Mouse (Mus musculus) hindbrain, embryonic 11.5 days (tissue): ENCODE results near the gene Cnrip1. TPM values are rescaled to one million over a fixed set of nuclear protein-coding genes. Genes with fewer than 3 reads are reported as not detected.
A peak's percentile ranks its signal among the peaks of the same experiment; 100 is the strongest.
"Not testable (repeated sequence)": the region's sequence is repeated elsewhere in the genome, so short reads cannot be mapped to it uniquely, and the experiment has no call there.

Experiments used
- ATAC-seq: fragments of 200-750 bp; cut with Nextera tagmentation; 2 replicates; pipeline ENCODE4 v1.8.0; 2017; ENCODE audit warnings: mild to moderate bottlenecking, moderate TSS enrichment, moderate library complexity; ENCODE audit not compliant: low FRiP score
- DNase-seq: peaks from one replicate; pipeline ENCODE4 v3.0.0-alpha.2; 2015; ENCODE audit warnings: low spot score
- H3K27ac ChIP-seq: fragments of 300-500 bp; sonication (generic); 2 replicates; pipeline ENCODE4 v1.5.1; 2014; ENCODE audit warnings: mild to moderate bottlenecking, low read depth, low read length
- H3K27me3 ChIP-seq: fragments of 300-500 bp; sonication (generic); 2 replicates; pipeline ENCODE4 v1.6.1; 2014; ENCODE audit warnings: mild to moderate bottlenecking, low read length, moderate library complexity, mixed read lengths; ENCODE audit not compliant: control insufficient read depth, insufficient read depth
- H3K36me3 ChIP-seq: fragments of 300-500 bp; sonication (generic); 2 replicates; pipeline ENCODE4 v1.6.1; 2014; ENCODE audit warnings: mild to moderate bottlenecking, low read length, moderate library complexity, mixed read lengths; ENCODE audit not compliant: control insufficient read depth, insufficient read depth
- H3K4me1 ChIP-seq: fragments of 300-500 bp; sonication (generic); replicated peaks from 2 replicates; pipeline ENCODE4 v1.6.1; 2014; ENCODE audit warnings: low read length, mixed read lengths; ENCODE audit not compliant: control insufficient read depth, insufficient read depth
- H3K4me2 ChIP-seq: fragments of 300-500 bp; sonication (generic); replicated peaks from 2 replicates; pipeline ENCODE4 v1.6.1; 2014; ENCODE audit warnings: mild to moderate bottlenecking, low read depth, low read length
- H3K4me3 ChIP-seq: fragments of 300-500 bp; sonication (generic); 2 replicates; pipeline ENCODE4 v1.5.1; 2014; ENCODE audit warnings: low read depth, low read length
- H3K9ac ChIP-seq: fragments of 300-500 bp; sonication (generic); 2 replicates; pipeline ENCODE4 v1.6.1; 2014; ENCODE audit warnings: low read depth, low read length
- H3K9me3 ChIP-seq: fragments of 300-500 bp; sonication (generic); 2 replicates; pipeline ENCODE4 v1.6.1; 2016; ENCODE audit warnings: low read length; ENCODE audit not compliant: control insufficient read depth
- WGBS: fragments of 180-500 bp; shearing (Covaris S2); extraction: QIAGEN DNeasy Blood & Tissue Kit; methylation state at CpG from one replicate; pipeline ENCODE4 v1.1.7; 2014; 5-methylcytosine and 5-hydroxymethylcytosine counted together
- polyA plus RNA-seq: library from polyadenylated mRNA; unstranded; fragments of >200 nt; fragmentation: Nextera tagmentation; extraction: Ambion mirVana; gene quantifications from 2 replicates; pipeline ENCODE4 v1.2.1, GENCODE M21; 2014

Gene Cnrip1
- polyA plus RNA-seq, 1 experiment from 2014 or later, result 26.6 TPM

DNA sequence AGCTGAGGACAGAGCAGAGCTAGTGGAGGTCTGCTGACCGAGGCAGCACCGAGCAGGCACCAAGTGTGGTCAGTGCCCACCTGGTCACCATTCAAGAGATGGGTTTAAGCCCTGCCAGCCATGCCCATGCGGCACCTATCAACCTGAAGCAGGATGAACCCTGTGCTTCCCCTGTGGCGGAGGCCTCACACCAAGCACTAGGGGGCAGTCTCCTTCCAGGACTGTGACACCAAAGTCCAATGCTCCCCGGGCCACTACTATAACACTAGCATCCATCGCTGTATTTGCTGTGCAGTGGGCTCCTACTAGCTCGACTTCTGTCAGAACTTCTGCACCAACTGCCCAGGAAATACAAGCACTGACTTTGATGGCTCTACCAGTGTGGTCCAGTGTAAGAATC lies 32.1 kb upstream of the Cnrip1 start:
- Histone ChIP-seq H3K4me2 (no peak overlapping the region), H3K36me3 (no peaks in the 10 kb centered on the region), H3K4me3 (no peak overlapping the region), H3K9me3 (no peaks in the 10 kb centered on the region), H3K27me3 (no peaks in the 10 kb centered on the region), H3K27ac (no peak overlapping the region), H3K4me1 (no peaks in the 10 kb centered on the region), H3K9ac (no peak overlapping the region)
- DNase-seq (no peak), ATAC-seq (no peak)
- 89% methylated on average over 7 of the region's 7 CpGs for WGBS

DNA sequence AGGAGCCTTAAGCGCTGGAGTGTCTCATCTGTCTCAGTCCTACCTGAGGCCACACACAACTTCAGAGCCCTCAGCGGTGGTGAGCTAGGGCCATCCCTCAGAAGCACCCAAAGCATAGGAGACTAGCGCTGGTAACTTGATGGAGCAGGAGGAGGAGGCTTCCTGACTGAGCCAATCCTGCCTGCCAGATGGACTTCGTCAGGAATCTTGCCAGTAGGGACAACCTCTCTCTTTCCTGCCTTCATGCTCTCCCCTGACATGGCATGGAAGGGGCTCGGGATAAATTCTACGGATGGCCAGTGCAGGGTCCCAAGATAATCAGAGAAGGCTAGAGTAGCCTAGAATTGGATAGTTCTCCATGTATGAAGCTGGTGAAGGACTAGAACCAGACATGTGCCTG lies 28.2 kb upstream of the Cnrip1 start:
- no peaks in the 10 kb centered on the region for H3K4me1 ChIP-seq
- H3K27ac ChIP-seq, result no peak overlapping the region
- ATAC-seq, result no peak
- no peaks in the 10 kb centered on the region for H3K27me3 ChIP-seq
- 86% methylated on average over 6 of the region's 6 CpGs for WGBS
- H3K4me3 ChIP-seq, result no peak overlapping the region
- H3K4me2 ChIP-seq, result no peak overlapping the region
- no peak overlapping the region for H3K9ac ChIP-seq
- no peaks in the 10 kb centered on the region for H3K9me3 ChIP-seq
- no peaks in the 10 kb centered on the region for H3K36me3 ChIP-seq
- no peak for DNase-seq

DNA sequence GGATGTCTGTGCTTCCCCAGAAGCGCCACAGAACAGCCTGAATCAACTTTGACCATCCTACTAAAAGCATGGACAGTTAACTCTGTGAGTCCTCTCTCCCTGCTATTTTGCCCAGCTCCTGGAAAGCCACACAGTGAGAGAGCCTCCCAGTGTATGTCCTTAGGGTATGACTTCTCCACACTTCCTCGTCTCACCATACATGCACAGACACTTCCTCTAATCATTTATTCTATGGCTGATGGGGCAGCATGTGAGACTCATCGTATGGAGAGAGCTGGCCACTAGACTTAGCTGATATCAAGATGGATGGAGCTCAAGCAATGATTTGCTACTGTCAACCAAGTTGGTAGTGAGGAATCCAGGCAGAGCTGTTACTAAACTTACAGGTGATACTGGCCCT lies 27.4 kb upstream of the Cnrip1 start:
- Histone ChIP-seq H3K9ac (no peak overlapping the region), H3K9me3 (no peaks in the 10 kb centered on the region), H3K27ac (no peak overlapping the region), H3K4me2 (no peak overlapping the region), H3K36me3 (no peaks in the 10 kb centered on the region), H3K4me1 (no peaks in the 10 kb centered on the region), H3K4me3 (no peak overlapping the region), H3K27me3 (no peaks in the 10 kb centered on the region)
- no peak for ATAC-seq
- 86% methylated on average over 3 of the region's 3 CpGs for WGBS
- no peak for DNase-seq

DNA sequence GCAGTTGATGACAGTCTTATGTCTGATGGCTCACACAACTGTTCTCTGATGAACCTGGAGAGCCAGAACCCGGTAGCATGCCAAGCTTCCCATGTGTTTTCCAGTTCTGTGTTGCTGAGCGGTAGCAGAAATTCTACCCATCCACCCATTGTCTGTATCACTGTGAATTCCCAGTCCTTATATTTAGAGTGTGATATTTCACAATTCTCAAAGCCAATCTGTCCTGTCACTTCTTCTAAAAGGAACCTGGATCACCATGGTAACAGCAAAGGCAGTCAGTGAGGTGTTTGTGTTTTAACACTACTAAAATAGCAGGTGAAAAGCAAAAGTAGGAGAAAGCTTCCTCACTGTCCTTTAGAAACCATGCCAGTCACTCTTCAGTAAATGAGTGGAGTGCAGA lies 5.6 kb upstream of the Cnrip1 start:
- Histone ChIP-seq H3K27me3 (no peaks in the 10 kb centered on the region), H3K4me2 (no peak overlapping the region), H3K9me3 (no peaks in the 10 kb centered on the region), H3K36me3 (no peaks in the 10 kb centered on the region), H3K9ac (no peak overlapping the region), H3K4me1 (no peaks in the 10 kb centered on the region), H3K4me3 (no peak overlapping the region), H3K27ac (no peak overlapping the region)
- DNase-seq (no peak), ATAC-seq (no peak)
- 86% methylated on average over 2 of the region's 2 CpGs for WGBS

DNA sequence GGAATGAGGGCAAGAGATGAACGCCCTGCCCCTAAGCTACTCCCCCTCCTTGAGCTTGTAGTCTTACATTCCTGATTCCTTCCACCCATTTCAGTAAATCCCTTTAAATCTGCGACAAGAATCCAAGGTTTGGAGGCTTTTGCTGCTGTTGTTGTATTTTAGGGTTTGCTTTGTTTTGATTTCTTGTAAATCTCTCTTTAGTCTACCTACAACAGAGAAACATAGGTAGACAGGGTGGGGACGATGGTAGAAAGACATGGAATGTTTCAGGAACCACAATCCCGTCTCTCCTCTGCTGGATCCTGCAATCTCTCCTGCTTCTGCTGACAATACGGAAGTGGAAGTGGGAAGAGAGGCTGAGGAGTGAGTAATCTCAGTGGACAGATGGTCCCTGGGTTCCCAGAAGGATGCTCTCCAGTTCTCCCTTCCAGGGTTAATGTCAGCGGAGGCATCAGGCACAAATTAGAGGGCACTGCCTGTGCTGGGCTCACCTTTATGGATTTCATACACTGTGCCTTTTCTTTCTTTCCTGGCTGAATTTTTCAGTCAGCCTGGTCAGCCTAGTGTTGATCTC lies 1.2 kb downstream of the Cnrip1 start:
- Histone ChIP-seq H3K9ac (peak overlapping the region; percentile 71), H3K4me2 (peak overlapping the region; percentile 76), H3K9me3 (no peaks in the 10 kb centered on the region), H3K27ac (peak overlapping the region; percentile 63; the same call in 1 of the 2 replicates), H3K4me1 (0 out of 2 replicates have a peak, but pooled peaks cover 3% of the 10 kb centered on the region), H3K4me3 (peak overlapping the region; percentile 62), H3K36me3 (no peaks in the 10 kb centered on the region), H3K27me3 (no peaks in the 10 kb centered on the region)
- peak; percentile 41 for DNase-seq
- ATAC-seq, result no peak
- WGBS, result 17% methylated on average over 6 of the region's 6 CpGs

DNA sequence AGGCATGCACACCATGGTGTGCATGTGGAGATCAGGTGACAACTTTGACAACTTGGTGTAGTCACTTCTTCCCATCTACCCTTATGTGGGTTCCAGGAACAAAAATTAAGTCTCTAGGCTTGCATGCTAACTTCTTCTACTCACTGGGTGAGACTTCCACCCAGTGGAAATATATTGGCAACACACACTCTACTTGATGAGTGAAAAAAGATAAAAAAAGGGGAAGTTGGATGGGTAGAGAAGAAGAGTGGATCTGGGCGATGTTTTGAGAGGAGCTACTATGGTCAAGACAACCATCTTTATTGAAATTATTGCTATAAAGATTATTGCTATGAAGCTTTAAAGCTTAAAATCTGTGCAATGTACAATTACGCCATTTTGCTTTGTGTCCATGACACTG lies 18.0 kb downstream of the Cnrip1 start:
- not testable (repeated sequence) for H3K4me1 ChIP-seq, H3K4me3 ChIP-seq, H3K27me3 ChIP-seq, ATAC-seq, H3K36me3 ChIP-seq, H3K9me3 ChIP-seq, H3K4me2 ChIP-seq, H3K9ac ChIP-seq, DNase-seq, H3K27ac ChIP-seq
- WGBS, result 94% methylated on average over 2 of the region's 2 CpGs

DNA sequence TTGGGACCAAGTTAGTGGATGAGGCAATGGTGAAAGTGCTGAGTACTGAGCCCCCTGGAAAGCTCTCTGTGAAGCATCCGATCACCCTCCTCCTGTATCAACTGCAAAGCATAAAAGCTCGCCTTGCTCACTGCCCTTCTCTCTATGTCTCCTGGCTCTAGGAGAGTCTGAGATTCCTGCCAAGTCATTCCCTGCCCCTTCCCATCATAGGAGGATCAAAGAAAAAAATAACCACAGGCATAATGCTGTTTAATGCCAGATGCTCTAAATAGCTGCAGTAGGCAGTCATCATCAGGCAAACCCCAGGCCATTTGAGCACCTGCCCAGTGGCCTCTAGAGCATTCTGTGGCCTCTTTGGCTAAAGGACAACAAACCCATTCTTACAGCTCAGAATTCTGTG lies 24.3 kb downstream of the Cnrip1 start:
- Histone ChIP-seq H3K9ac (no peak overlapping the region), H3K4me2 (no peak overlapping the region), H3K9me3 (no peaks in the 10 kb centered on the region), H3K4me1 (no peaks in the 10 kb centered on the region), H3K4me3 (no peak overlapping the region), H3K27ac (no peak overlapping the region), H3K27me3 (no peaks in the 10 kb centered on the region), H3K36me3 (no peaks in the 10 kb centered on the region)
- DNase-seq (no peak), ATAC-seq (no peak)
- 90% methylated on average over 2 of the region's 2 CpGs for WGBS

DNA sequence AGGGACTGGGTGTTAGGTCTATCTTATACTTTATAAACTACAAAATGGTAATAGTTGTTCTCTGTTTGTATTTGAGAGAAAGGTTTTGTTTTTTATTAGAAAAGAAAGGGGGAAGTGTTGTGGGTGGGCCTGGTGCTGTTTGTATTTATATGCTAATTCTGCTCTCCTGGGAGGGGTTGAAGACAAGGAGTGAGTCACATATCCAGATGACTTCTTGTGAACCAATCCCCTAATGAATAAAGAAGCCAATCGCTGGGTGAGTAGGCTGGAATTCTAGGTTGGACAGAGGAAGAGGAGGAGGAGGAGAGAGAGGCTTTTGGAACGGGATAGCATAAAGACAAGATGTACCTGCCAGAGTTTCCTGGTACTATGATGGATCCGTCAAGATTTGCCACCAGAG lies 30.7 kb downstream of the Cnrip1 start:
- H3K4me2 ChIP-seq, result no peak overlapping the region
- DNase-seq, result no peak
- no peak overlapping the region for H3K27ac ChIP-seq
- H3K4me3 ChIP-seq, result no peak overlapping the region
- H3K27me3 ChIP-seq, result no peaks in the 10 kb centered on the region
- no peak overlapping the region for H3K9ac ChIP-seq
- no peaks in the 10 kb centered on the region for H3K4me1 ChIP-seq
- WGBS, result 50% methylated on average over 3 of the region's 3 CpGs
- H3K36me3 ChIP-seq, result no peaks in the 10 kb centered on the region
- no peak for ATAC-seq
- H3K9me3 ChIP-seq, result no peaks in the 10 kb centered on the region

DNA sequence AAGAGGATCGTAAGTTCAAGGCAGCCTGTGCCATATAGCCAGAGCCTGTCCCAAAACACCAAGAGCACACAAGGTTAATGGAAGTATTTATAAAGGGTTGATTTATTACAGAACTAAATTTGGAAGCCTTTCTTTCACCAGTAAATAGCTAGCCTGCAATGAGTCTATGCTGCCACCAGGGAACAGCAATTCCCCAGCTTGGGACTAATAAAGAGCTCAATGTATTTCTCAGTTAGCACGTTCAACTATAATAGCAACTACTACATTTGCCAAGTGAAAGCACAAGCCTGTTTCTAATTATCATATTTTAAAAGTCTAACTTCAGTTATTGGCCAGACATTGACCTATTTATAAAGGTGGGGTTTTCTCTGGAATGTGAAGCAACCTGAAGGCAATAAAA lies 31.6 kb downstream of the Cnrip1 start:
- no peak overlapping the region for H3K9ac ChIP-seq
- ATAC-seq (0 out of 2 replicates have a peak, but pooled peaks have one; percentile 53), DNase-seq (no peak)
- H3K4me2 ChIP-seq, result no peak overlapping the region
- no peaks in the 10 kb centered on the region for H3K36me3 ChIP-seq
- no peak overlapping the region for H3K4me3 ChIP-seq
- 53% methylated on average over 2 of the region's 2 CpGs for WGBS
- no peaks in the 10 kb centered on the region for H3K27me3 ChIP-seq
- no peaks in the 10 kb centered on the region for H3K4me1 ChIP-seq
- H3K27ac ChIP-seq, result no peak overlapping the region
- no peaks in the 10 kb centered on the region for H3K9me3 ChIP-seq
